Mouse (Mus musculus): ENCODE data around the gene Prdm12. TPM values are rescaled to one million over a fixed set of nuclear protein-coding genes. Genes with fewer than 3 reads are reported as not detected.
A peak's percentile ranks its signal among the peaks of the same experiment; 100 is the strongest.
"Not testable (repeated sequence)": the region's sequence is repeated elsewhere in the genome, so short reads cannot be mapped to it uniquely, and the experiment has no call there.

Prdm12 gene
- total RNA-seq, 2 experiments from 2014 or later = not detected

- no peak for DNase-seq
Observed at GRCm38 (mm10) chr2:31641929-31642328, 2.1 kb downstream of the Prdm12 start.

GRCm38 (mm10) chr2:31653971-31654853 lies 14.4 kb downstream of the Prdm12 start:
- DNase-seq = peak in 1 of 2 experiments; percentile 7

GRCm38 (mm10) chr2:31654854-31655559 lies 15.2 kb downstream of the Prdm12 start:
- DNase-seq = peak; percentile 24 to 79

GRCm38 (mm10) chr2:31656374-31656773 lies 16.5 kb downstream of the Prdm12 start:
- DNase-seq = no peak

- DNase-seq = no peak
Observed at GRCm38 (mm10) chr2:31662939-31663803, 23.3 kb downstream of the Prdm12 start.

- DNase-seq = no peak
Observed at GRCm38 (mm10) chr2:31663804-31664180, 24.0 kb downstream of the Prdm12 start.

GRCm38 (mm10) chr2:31667332-31667731 lies 27.5 kb downstream of the Prdm12 start:
- DNase-seq = peak in 1 of 2 experiments; percentile 15

GRCm38 (mm10) chr2:31670551-31671035 lies 30.8 kb downstream of the Prdm12 start, which contains the start of gene Exosc2:
Exosc2 (plus strand) TSS chr2:31670715.
- DNase-seq = peak; percentile 93 to 96

- no peak for DNase-seq
Observed at GRCm38 (mm10) chr2:31678641-31679040, 38.8 kb downstream of the Prdm12 start.

GRCm38 (mm10) chr2:31681051-31681707 lies 41.3 kb downstream of the Prdm12 start:
- not testable (repeated sequence) for DNase-seq

GRCm38 (mm10) chr2:31681731-31682235 lies 41.9 kb downstream of the Prdm12 start:
- DNase-seq = no peak

- DNase-seq = peak; percentile 32 to 80
Observed at GRCm38 (mm10) chr2:31683666-31684065, 43.8 kb downstream of the Prdm12 start.

- DNase-seq = peak; percentile 95 to 99
Observed at GRCm38 (mm10) chr2:31688074-31688925, 48.5 kb downstream of the Prdm12 start, which contains the start of gene Abl1. Abl1 (plus strand) TSS chr2:31688376.

GRCm38 (mm10) chr2:31689045-31689444 lies 49.2 kb downstream of the Prdm12 start:
- DNase-seq = peak; percentile 37 to 55

GRCm38 (mm10) chr2:31690063-31690462 lies 50.2 kb downstream of the Prdm12 start:
- no peak for DNase-seq

- DNase-seq = no peak
Observed at GRCm38 (mm10) chr2:31698209-31698608, 58.4 kb downstream of the Prdm12 start.

GRCm38 (mm10) chr2:31700545-31701446 lies 61.0 kb downstream of the Prdm12 start:
- no peak for DNase-seq

GRCm38 (mm10) chr2:31703226-31703625 lies 63.4 kb downstream of the Prdm12 start:
- DNase-seq = no peak
